Mouse (Mus musculus) liver, embryonic 12.5 days (tissue): ENCODE measurements around the gene D11Wsu47e. TPM values are rescaled to one million over a fixed set of nuclear protein-coding genes. Genes with fewer than 3 reads are reported as not detected.
A peak's percentile ranks its signal among the peaks of the same experiment; 100 is the strongest.

Experiments
- ATAC-seq: fragments of 200-750 bp; cut with Nextera tagmentation; 2 replicates; pipeline ENCODE4 v1.8.0; 2017; ENCODE audit warnings: moderate number of reproducible peaks, mild to moderate bottlenecking, moderate library complexity
- H3K27ac ChIP-seq: fragments of 300-500 bp; sonication (generic); 2 replicates; pipeline ENCODE4 v1.5.1; 2016; ENCODE audit warnings: mild to moderate bottlenecking
- H3K27me3 ChIP-seq: fragments of 300-500 bp; sonication (generic); replicated peaks from 2 replicates; pipeline ENCODE4 v1.6.1; 2016; ENCODE audit warnings: mild to moderate bottlenecking, moderate library complexity
- H3K36me3 ChIP-seq: fragments of 300-500 bp; sonication (generic); 2 replicates; pipeline ENCODE4 v1.6.1; 2016; ENCODE audit warnings: mild to moderate bottlenecking, moderate library complexity
- H3K4me1 ChIP-seq: fragments of 300-500 bp; sonication (generic); 2 replicates; pipeline ENCODE4 v1.6.1; 2016
- H3K4me2 ChIP-seq: fragments of 300-500 bp; sonication (generic); 2 replicates; pipeline ENCODE4 v1.6.1; 2016; ENCODE audit warnings: mild to moderate bottlenecking, moderate library complexity
- H3K4me3 ChIP-seq: fragments of 300-500 bp; sonication (generic); 2 replicates; pipeline ENCODE4 v1.5.1; 2016; ENCODE audit warnings: mild to moderate bottlenecking, moderate library complexity
- H3K9ac ChIP-seq: fragments of 300-500 bp; sonication (generic); 2 replicates; pipeline ENCODE4 v1.6.1; 2016; ENCODE audit warnings: mild to moderate bottlenecking, moderate library complexity
- H3K9me3 ChIP-seq: fragments of 300-500 bp; sonication (generic); replicated peaks from 2 replicates; pipeline ENCODE4 v1.6.1; 2016; ENCODE audit warnings: mild to moderate bottlenecking, moderate library complexity
- WGBS: fragments of 180-500 bp; shearing (Covaris S2); methylation state at CpG from one replicate; pipeline ENCODE4 v1.1.7; 2016; ENCODE audit not compliant: insufficient replicate concordance; 5-methylcytosine and 5-hydroxymethylcytosine counted together
- polyA plus RNA-seq: library from polyadenylated mRNA; unstranded; fragments of >200 nt; fragmentation: Nextera tagmentation; extraction: Ambion mirVana; gene quantifications from 2 replicates; pipeline ENCODE4 v1.2.1, GENCODE M21; 2016

The D11Wsu47e gene
- polyA plus RNA-seq, 1 experiment from 2014 or later: 16.0 TPM

GRCm38 (mm10) chr11:113709731-113710256 lies 25.6 kb downstream of the D11Wsu47e start, which contains the start of gene Cpsf4l:
Cpsf4l (minus strand) TSS chr11:113710017.
- H3K36me3 ChIP-seq: no peaks in the 10 kb centered on the region
- H3K27me3 ChIP-seq: peaks cover 47% of the 10 kb centered on the region

GRCm38 (mm10) chr11:113710257-113710777 lies 26.1 kb downstream of the D11Wsu47e start:
- Histone ChIP-seq H3K27ac (no peak overlapping the region), H3K27me3 (peaks cover 47% of the 10 kb centered on the region), H3K9ac (no peak overlapping the region), H3K9me3 (no peaks in the 10 kb centered on the region), H3K4me3 (no peak overlapping the region), H3K36me3 (no peaks in the 10 kb centered on the region), H3K4me1 (peaks cover 5% of the 10 kb centered on the region; the same call in 1 of the 2 replicates), H3K4me2 (no peak overlapping the region)
- ATAC-seq: no peak
- WGBS: 18% methylated on average over 10 of the region's 10 CpGs

More at GRCm38 (mm10) chr11:113709731-113710256, 25.6 kb downstream of the D11Wsu47e start, which contains the start of gene Cpsf4l:
- Histone ChIP-seq H3K9me3 (no peaks in the 10 kb centered on the region), H3K4me2 (no peak within 1 kb of the TSS), H3K27ac (no peak within 1 kb of the TSS), H3K4me1 (0 out of 2 replicates have a peak, but pooled peaks cover under 1% of the 10 kb centered on the region), H3K4me3 (no peak within 1 kb of the TSS), H3K9ac (no peak within 1 kb of the TSS)
- no peak; the same call in 1 of the 2 replicates for ATAC-seq
- 21% methylated on average over 11 of the region's 11 CpGs for WGBS

- no peak for ATAC-seq
- no peak overlapping the region for H3K9ac ChIP-seq
- no peak overlapping the region for H3K27ac ChIP-seq
- H3K4me2 ChIP-seq: no peak overlapping the region
- WGBS: 74% methylated on average over 1 of the region's 1 CpGs
- no peak overlapping the region for H3K4me3 ChIP-seq
- H3K27me3 ChIP-seq: peaks cover 47% of the 10 kb centered on the region
- no peaks in the 10 kb centered on the region for H3K36me3 ChIP-seq
- peaks cover 7% of the 10 kb centered on the region; the same call in 1 of the 2 replicates for H3K4me1 ChIP-seq
- H3K9me3 ChIP-seq: no peaks in the 10 kb centered on the region
Observed at GRCm38 (mm10) chr11:113711061-113711460, 26.8 kb downstream of the D11Wsu47e start.

- ATAC-seq: peak; percentile 31
- H3K4me1 ChIP-seq: peaks cover 9% of the 10 kb centered on the region; the same call in 1 of the 2 replicates
- no peak overlapping the region for H3K9ac ChIP-seq
- H3K27ac ChIP-seq: no peak overlapping the region
- H3K9me3 ChIP-seq: no peaks in the 10 kb centered on the region
- 51% methylated on average over 7 of the region's 7 CpGs for whole genome bisulfite sequencing
- H3K36me3 ChIP-seq: no peaks in the 10 kb centered on the region
- peaks cover 34% of the 10 kb centered on the region for H3K27me3 ChIP-seq
- H3K4me3 ChIP-seq: no peak overlapping the region
- no peak overlapping the region for H3K4me2 ChIP-seq
Observed at GRCm38 (mm10) chr11:113715078-113715674, 31.0 kb downstream of the D11Wsu47e start.

- no peak overlapping the region for H3K27ac ChIP-seq
- H3K4me2 ChIP-seq: no peak overlapping the region
- no peak overlapping the region for H3K9ac ChIP-seq
- ATAC-seq: no peak
- no peaks in the 10 kb centered on the region for H3K36me3 ChIP-seq
- 67% methylated on average over 2 of the region's 2 CpGs for WGBS
- peaks cover 9% of the 10 kb centered on the region; the same call in 1 of the 2 replicates for H3K4me1 ChIP-seq
- H3K4me3 ChIP-seq: no peak overlapping the region
- H3K27me3 ChIP-seq: peaks cover 24% of the 10 kb centered on the region; the same call in 1 of the 2 replicates
- H3K9me3 ChIP-seq: no peaks in the 10 kb centered on the region
Observed at GRCm38 (mm10) chr11:113716132-113716531, 31.9 kb downstream of the D11Wsu47e start.

GRCm38 (mm10) chr11:113717767-113718424 lies 33.7 kb downstream of the D11Wsu47e start:
- peaks cover 10% of the 10 kb centered on the region; the same call in 1 of the 2 replicates for H3K4me1 ChIP-seq
- H3K36me3 ChIP-seq: no peaks in the 10 kb centered on the region
- no peak overlapping the region for H3K27ac ChIP-seq
- ATAC-seq: no peak
- H3K9ac ChIP-seq: no peak overlapping the region
- no peak overlapping the region for H3K4me2 ChIP-seq
- peaks cover 13% of the 10 kb centered on the region; the same call in 1 of the 2 replicates for H3K27me3 ChIP-seq
- no peak overlapping the region for H3K4me3 ChIP-seq
- H3K9me3 ChIP-seq: no peaks in the 10 kb centered on the region
- WGBS: 58% methylated on average over 16 of the region's 16 CpGs

GRCm38 (mm10) chr11:113722405-113723090 lies 38.3 kb downstream of the D11Wsu47e start:
- Histone ChIP-seq H3K9me3 (no peaks in the 10 kb centered on the region), H3K27ac (no peak overlapping the region), H3K27me3 (peaks cover 18% of the 10 kb centered on the region), H3K4me2 (no peak overlapping the region), H3K4me1 (peaks cover 11% of the 10 kb centered on the region; the same call in 1 of the 2 replicates), H3K36me3 (peaks cover 19% of the 10 kb centered on the region), H3K4me3 (no peak overlapping the region), H3K9ac (no peak overlapping the region)
- WGBS: 58% methylated on average over 14 of the region's 14 CpGs
- no peak for ATAC-seq

- Histone ChIP-seq H3K4me3 (no peak overlapping the region), H3K36me3 (peaks cover 46% of the 10 kb centered on the region), H3K27me3 (peaks cover 5% of the 10 kb centered on the region; the same call in 1 of the 2 replicates), H3K9ac (no peak overlapping the region), H3K4me1 (peaks cover 8% of the 10 kb centered on the region; the same call in 1 of the 2 replicates), H3K4me2 (no peak overlapping the region), H3K9me3 (no peaks in the 10 kb centered on the region), H3K27ac (no peak overlapping the region)
- 80% methylated on average over 4 of the region's 4 CpGs for WGBS
- ATAC-seq: no peak
Observed at GRCm38 (mm10) chr11:113725235-113726048, 41.2 kb downstream of the D11Wsu47e start.

- no peak overlapping the region for H3K9ac ChIP-seq
- peaks cover 51% of the 10 kb centered on the region for H3K36me3 ChIP-seq
- no peaks in the 10 kb centered on the region for H3K9me3 ChIP-seq
- peaks cover 5% of the 10 kb centered on the region; the same call in 1 of the 2 replicates for H3K27me3 ChIP-seq
- ATAC-seq: no peak
- peaks cover 18% of the 10 kb centered on the region for H3K4me1 ChIP-seq
- H3K4me3 ChIP-seq: no peak overlapping the region
- no peak overlapping the region for H3K27ac ChIP-seq
- H3K4me2 ChIP-seq: no peak overlapping the region
- 90% methylated on average over 14 of the region's 14 CpGs for WGBS
Observed at GRCm38 (mm10) chr11:113726994-113727888, 43.0 kb downstream of the D11Wsu47e start.

GRCm38 (mm10) chr11:113727992-113728391 lies 43.8 kb downstream of the D11Wsu47e start:
- 87% methylated on average over 6 of the region's 6 CpGs for WGBS

More at GRCm38 (mm10) chr11:113727992-113728391, 43.8 kb downstream of the D11Wsu47e start:
- peaks cover 53% of the 10 kb centered on the region for H3K36me3 ChIP-seq
- H3K4me3 ChIP-seq: no peak overlapping the region
- H3K4me1 ChIP-seq: peaks cover 23% of the 10 kb centered on the region
- no peak overlapping the region for H3K9ac ChIP-seq
- no peak for ATAC-seq
- no peak overlapping the region for H3K27ac ChIP-seq
- no peaks in the 10 kb centered on the region for H3K9me3 ChIP-seq
- no peak overlapping the region for H3K4me2 ChIP-seq
- peaks cover 5% of the 10 kb centered on the region; the same call in 1 of the 2 replicates for H3K27me3 ChIP-seq
